Mouse (Mus musculus): Measurements from ENCODE around the gene Dctn1. TPM values are rescaled to one million over a fixed set of nuclear protein-coding genes. Genes with fewer than 3 reads are reported as not detected.

Dctn1 gene
- 99.6 and 104 TPM in 2 replicates for polyA plus RNA-seq (2014; fragmentation: Nextera tagmentation; extraction: Ambion mirVana)

DNA sequence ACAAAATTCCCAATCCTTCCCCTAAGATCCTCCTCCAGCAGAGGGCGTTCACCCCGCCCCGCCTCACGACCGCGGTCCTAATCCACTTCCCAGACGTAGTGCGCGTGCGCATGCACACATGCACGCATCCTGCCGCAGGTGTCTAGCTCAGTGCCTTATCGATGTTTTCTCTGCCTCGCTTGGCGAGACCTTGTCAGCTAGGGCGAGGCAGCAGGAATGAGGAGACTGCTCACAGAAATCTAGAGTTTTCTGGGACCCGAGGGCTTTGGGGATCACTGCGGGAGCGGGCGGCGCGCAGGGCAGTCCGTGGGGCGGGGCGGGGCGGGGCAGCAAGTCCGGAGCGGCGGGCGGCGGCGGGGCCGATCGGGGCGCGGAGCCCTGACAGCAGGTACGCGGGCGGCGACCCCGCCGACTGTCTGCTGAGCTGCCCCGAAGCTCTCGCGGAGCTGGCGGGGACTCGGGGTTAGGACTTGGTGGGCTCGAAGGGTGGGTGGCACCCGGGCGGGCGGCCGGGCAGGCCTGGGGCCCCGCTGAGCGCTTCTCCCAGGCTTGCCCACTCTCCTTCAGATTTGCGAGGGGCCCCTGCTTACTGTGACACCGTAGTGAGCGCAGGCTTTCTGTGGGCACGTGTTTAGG lies at the start of gene Dctn1:
TSS of gene Dctn1 (plus strand) at position 314 of the 636 bp plus-strand sequence.
- no peaks in the 10 kb centered on the region for H3K36me3 ChIP-seq (ENCODE audit: control insufficient read depth, insufficient read depth, low read length)
- DNase-seq (ENCODE audit: low spot score): peak; percentile 96
- H3K27ac ChIP-seq (ENCODE audit: low read depth, low read length): peak within 1 kb of the TSS; percentile 63
- under 1% methylated on average over 57 of the region's 58 CpGs for WGBS
- H3K9me3 ChIP-seq (ENCODE audit: control insufficient read depth, low read length): no peaks in the 10 kb centered on the region
- H3K4me1 ChIP-seq (replicated peaks; ENCODE audit: control insufficient read depth, insufficient read depth, low read length): peaks cover 14% of the 10 kb centered on the region; the same call in 1 of the 2 replicates
- peak within 1 kb of the TSS; percentile 83 for H3K9ac ChIP-seq (ENCODE audit: low read length)
- peak within 1 kb of the TSS; percentile 87 for H3K4me3 ChIP-seq (ENCODE audit: low read depth, low read length)
- peaks cover 23% of the 10 kb centered on the region for H3K27me3 ChIP-seq (ENCODE audit: control insufficient read depth, insufficient read depth, low read length)
- peak; percentile 86 for ATAC-seq (replicated peaks; ENCODE audit: low FRiP score)
- H3K4me2 ChIP-seq (ENCODE audit: low read depth, low read length, severe bottlenecking): peak within 1 kb of the TSS; percentile 57

DNA sequence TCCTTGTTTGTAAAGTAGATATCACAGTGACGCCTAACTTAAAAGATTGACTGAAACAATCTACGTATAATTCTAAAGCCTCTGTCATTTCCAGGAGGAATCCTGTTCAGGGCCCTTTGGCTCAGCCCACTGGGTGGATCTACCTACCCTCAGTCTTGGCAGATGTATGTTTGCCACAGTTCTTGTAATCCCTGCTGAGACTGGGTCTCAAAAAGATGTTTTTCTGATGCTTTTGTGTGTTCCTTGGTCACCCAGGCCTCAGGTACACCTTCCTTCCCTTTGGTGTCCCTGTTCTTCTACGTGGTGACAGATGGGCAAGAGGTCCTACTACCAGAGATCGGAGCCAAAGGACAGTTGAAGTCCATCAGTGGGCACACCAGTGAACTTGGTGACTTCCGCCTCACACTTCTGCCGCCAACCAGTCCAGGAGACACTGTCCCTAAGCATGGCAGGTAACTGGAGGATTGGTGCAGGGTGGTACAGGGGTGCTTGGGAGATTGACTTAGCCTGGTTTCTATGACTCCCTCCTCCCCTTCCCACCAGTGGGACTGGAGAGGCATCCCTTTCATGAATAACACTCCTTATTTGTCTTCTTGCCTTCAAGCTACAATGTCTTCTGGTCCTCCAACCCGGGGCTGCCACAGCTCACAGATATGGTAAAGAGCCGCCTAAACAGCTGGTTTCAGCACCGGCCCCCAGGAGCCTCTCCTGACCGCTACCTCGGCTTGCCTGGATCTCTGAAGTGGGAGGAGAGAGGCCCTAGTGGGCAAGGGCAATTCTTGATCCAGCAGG lies 49.2 kb upstream of the Dctn1 start:
- Histone ChIP-seq H3K4me1 (replicated peaks; ENCODE audit: control insufficient read depth, insufficient read depth, low read length) (peaks cover 11% of the 10 kb centered on the region; the same call in 1 of the 2 replicates), H3K9ac (ENCODE audit: low read length) (peak overlapping the region; percentile 85), H3K4me3 (ENCODE audit: low read depth, low read length) (peak overlapping the region; percentile 87), H3K36me3 (ENCODE audit: control insufficient read depth, insufficient read depth, low read length) (no peaks in the 10 kb centered on the region; the same call in none of the 2 replicates), H3K27ac (ENCODE audit: low read depth, low read length) (no peak overlapping the region), H3K4me2 (ENCODE audit: low read depth, low read length, severe bottlenecking) (peak overlapping the region; percentile 96), H3K27me3 (ENCODE audit: control insufficient read depth, insufficient read depth, low read length) (no peaks in the 10 kb centered on the region), H3K9me3 (ENCODE audit: control insufficient read depth, low read length) (no peaks in the 10 kb centered on the region)
- 84% methylated on average over 11 of the region's 11 CpGs for WGBS
- DNase-seq (ENCODE audit: low spot score): no peak
- ATAC-seq (replicated peaks; ENCODE audit: low FRiP score): no peak

GRCm38 (mm10) chr6:83117165-83117438 lies 48.6 kb upstream of the Dctn1 start:
- ATAC-seq (replicated peaks; ENCODE audit: low FRiP score) (no peak), DNase-seq (ENCODE audit: low spot score) (no peak)
- WGBS: 90% methylated on average over 4 of the region's 4 CpGs
- H3K4me3 ChIP-seq (ENCODE audit: low read depth, low read length): 0 out of 2 replicates have a peak overlapping the region, but pooled peaks have one; percentile 5
- no peak overlapping the region for H3K9ac ChIP-seq (ENCODE audit: low read length)
- no peak overlapping the region for H3K4me2 ChIP-seq (ENCODE audit: low read depth, low read length, severe bottlenecking)
- no peaks in the 10 kb centered on the region; the same call in none of the 2 replicates for H3K36me3 ChIP-seq (ENCODE audit: control insufficient read depth, insufficient read depth, low read length)
- H3K9me3 ChIP-seq (ENCODE audit: control insufficient read depth, low read length): no peaks in the 10 kb centered on the region
- no peak overlapping the region for H3K27ac ChIP-seq (ENCODE audit: low read depth, low read length)
- no peaks in the 10 kb centered on the region for H3K27me3 ChIP-seq (ENCODE audit: control insufficient read depth, insufficient read depth, low read length)
- peaks cover 11% of the 10 kb centered on the region; the same call in 1 of the 2 replicates for H3K4me1 ChIP-seq (replicated peaks; ENCODE audit: control insufficient read depth, insufficient read depth, low read length)

DNA sequence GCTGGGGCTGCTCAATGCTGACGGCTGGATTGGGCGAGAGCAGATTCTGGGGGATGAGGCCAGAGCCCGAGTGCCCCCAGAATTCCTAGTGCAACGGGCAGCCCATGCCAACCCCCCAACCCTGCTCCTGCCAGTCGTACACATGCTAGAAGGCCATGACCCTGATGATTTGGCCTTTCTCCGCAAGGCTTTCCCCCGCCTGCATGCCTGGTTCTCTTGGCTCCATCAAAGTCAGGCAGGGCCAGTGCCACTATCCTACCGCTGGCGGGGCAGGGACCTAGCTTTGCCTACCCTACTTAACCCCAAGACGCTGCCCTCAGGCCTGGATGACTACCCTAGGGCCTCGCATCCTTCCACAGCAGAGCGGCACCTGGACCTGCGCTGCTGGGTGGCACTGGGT lies 48.1 kb upstream of the Dctn1 start:
- H3K9ac ChIP-seq (ENCODE audit: low read length): no peak overlapping the region
- H3K27ac ChIP-seq (ENCODE audit: low read depth, low read length): no peak overlapping the region
- no peak for ATAC-seq (replicated peaks; ENCODE audit: low FRiP score)

DNA sequence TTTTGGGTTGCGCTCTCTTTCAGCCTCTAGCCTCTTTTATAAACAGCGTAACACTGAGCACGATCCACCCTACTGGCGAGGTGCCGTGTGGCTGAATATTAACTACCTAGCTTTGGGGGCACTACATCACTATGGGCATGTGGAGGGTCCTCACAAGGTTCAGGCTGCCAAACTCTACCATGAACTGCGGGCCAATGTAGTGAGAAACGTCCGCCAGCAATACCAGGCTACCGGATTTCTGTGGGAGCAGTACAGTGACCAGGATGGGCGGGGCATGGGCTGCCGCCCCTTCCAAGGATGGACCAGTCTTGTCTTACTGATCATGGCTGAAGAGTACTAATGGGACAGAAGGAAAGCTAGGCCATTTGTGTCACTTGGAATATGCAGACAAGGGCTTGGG lies 47.4 kb upstream of the Dctn1 start:
- ATAC-seq (replicated peaks; ENCODE audit: low FRiP score): no peak
- no peak overlapping the region for H3K4me3 ChIP-seq (ENCODE audit: low read depth, low read length)

More for the DNA sequence above, 48.1 kb upstream of the Dctn1 start:
- Histone ChIP-seq H3K27me3 (ENCODE audit: control insufficient read depth, insufficient read depth, low read length) (no peaks in the 10 kb centered on the region), H3K4me1 (replicated peaks; ENCODE audit: control insufficient read depth, insufficient read depth, low read length) (peaks cover 12% of the 10 kb centered on the region; the same call in 1 of the 2 replicates), H3K36me3 (ENCODE audit: control insufficient read depth, insufficient read depth, low read length) (no peaks in the 10 kb centered on the region; the same call in none of the 2 replicates), H3K9me3 (ENCODE audit: control insufficient read depth, low read length) (no peaks in the 10 kb centered on the region), H3K4me2 (ENCODE audit: low read depth, low read length, severe bottlenecking) (no peak overlapping the region), H3K4me3 (ENCODE audit: low read depth, low read length) (0 out of 2 replicates have a peak overlapping the region, but pooled peaks have one; percentile 5)
- WGBS: 94% methylated on average over 13 of the region's 13 CpGs
- DNase-seq (ENCODE audit: low spot score): peak; percentile 59

GRCm38 (mm10) chr6:83118825-83119733 lies 46.6 kb upstream of the Dctn1 start:
- Histone ChIP-seq H3K36me3 (ENCODE audit: control insufficient read depth, insufficient read depth, low read length) (no peaks in the 10 kb centered on the region; the same call in none of the 2 replicates), H3K9ac (ENCODE audit: low read length) (no peak overlapping the region; the same call in 1 of the 2 replicates), H3K4me3 (ENCODE audit: low read depth, low read length) (0 out of 2 replicates have a peak overlapping the region, but pooled peaks have one; percentile 5), H3K9me3 (ENCODE audit: control insufficient read depth, low read length) (no peaks in the 10 kb centered on the region), H3K27ac (ENCODE audit: low read depth, low read length) (no peak overlapping the region), H3K27me3 (ENCODE audit: control insufficient read depth, insufficient read depth, low read length) (no peaks in the 10 kb centered on the region), H3K4me2 (ENCODE audit: low read depth, low read length, severe bottlenecking) (peak overlapping the region; percentile 77), H3K4me1 (replicated peaks; ENCODE audit: control insufficient read depth, insufficient read depth, low read length) (peaks cover 19% of the 10 kb centered on the region; the same call in 1 of the 2 replicates)
- no peak for ATAC-seq (replicated peaks; ENCODE audit: low FRiP score)
- no peak for DNase-seq (ENCODE audit: low spot score)
- 88% methylated on average over 14 of the region's 14 CpGs for WGBS

More for the DNA sequence above, 47.4 kb upstream of the Dctn1 start:
- DNase-seq (ENCODE audit: low spot score): no peak
- Histone ChIP-seq H3K4me1 (replicated peaks; ENCODE audit: control insufficient read depth, insufficient read depth, low read length) (peaks cover 19% of the 10 kb centered on the region; the same call in 1 of the 2 replicates), H3K4me2 (ENCODE audit: low read depth, low read length, severe bottlenecking) (no peak overlapping the region), H3K27ac (ENCODE audit: low read depth, low read length) (no peak overlapping the region), H3K36me3 (ENCODE audit: control insufficient read depth, insufficient read depth, low read length) (no peaks in the 10 kb centered on the region; the same call in none of the 2 replicates), H3K9me3 (ENCODE audit: control insufficient read depth, low read length) (no peaks in the 10 kb centered on the region), H3K9ac (ENCODE audit: low read length) (no peak overlapping the region), H3K27me3 (ENCODE audit: control insufficient read depth, insufficient read depth, low read length) (no peaks in the 10 kb centered on the region)
- 83% methylated on average over 11 of the region's 11 CpGs for WGBS

DNA sequence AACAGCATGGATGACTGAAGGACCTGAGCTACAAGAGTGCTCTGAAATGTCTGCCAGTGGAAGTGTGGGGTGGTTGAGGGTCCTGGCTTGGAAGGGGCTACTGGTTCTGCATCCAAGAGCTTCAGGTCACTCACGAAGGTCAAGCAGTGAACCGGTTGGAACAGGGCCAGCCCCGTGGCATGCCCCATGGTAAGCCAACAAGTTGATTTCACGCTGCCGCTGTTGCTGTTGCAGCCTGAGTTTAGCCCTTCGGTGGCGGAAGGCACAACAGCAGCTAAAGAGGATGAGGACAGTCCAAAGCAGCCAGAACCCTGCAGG lies 46.0 kb upstream of the Dctn1 start:
- Histone ChIP-seq H3K9ac (ENCODE audit: low read length) (peak overlapping the region; percentile 79), H3K4me1 (replicated peaks; ENCODE audit: control insufficient read depth, insufficient read depth, low read length) (peaks cover 19% of the 10 kb centered on the region; the same call in 1 of the 2 replicates), H3K4me2 (ENCODE audit: low read depth, low read length, severe bottlenecking) (peak overlapping the region; percentile 77), H3K27me3 (ENCODE audit: control insufficient read depth, insufficient read depth, low read length) (no peaks in the 10 kb centered on the region), H3K36me3 (ENCODE audit: control insufficient read depth, insufficient read depth, low read length) (no peaks in the 10 kb centered on the region; the same call in none of the 2 replicates), H3K4me3 (ENCODE audit: low read depth, low read length) (peak overlapping the region; percentile 5; the same call in 1 of the 2 replicates), H3K27ac (ENCODE audit: low read depth, low read length) (no peak overlapping the region), H3K9me3 (ENCODE audit: control insufficient read depth, low read length) (no peaks in the 10 kb centered on the region)
- no peak for ATAC-seq (replicated peaks; ENCODE audit: low FRiP score)
- WGBS: 85% methylated on average over 7 of the region's 7 CpGs
- no peak for DNase-seq (ENCODE audit: low spot score)
